Mouse (Mus musculus) heart, adult 2 months (tissue): ENCODE data around the gene Cbx8. TPM values are rescaled to one million over a fixed set of nuclear protein-coding genes. Genes with fewer than 3 reads are reported as not detected.

Experiments
- DNase-seq, 2 experiments: peaks; one replicate each; pipeline ENCODE4 v3.0.0; 2021
- H3K27ac ChIP-seq: fragments of 200-600 bp; 2 replicates; pipeline ENCODE4 v1.8.1; 2022
- H3K27me3 ChIP-seq: fragments of 200-500 bp; 2 replicates; pipeline ENCODE4 v1.6.1; 2012; ENCODE audit warnings: mild to moderate bottlenecking, low read length, inconsistent platforms, mixed read lengths; ENCODE audit not compliant: control insufficient read depth, insufficient read depth
- H3K36me3 ChIP-seq: fragments of 200-500 bp; 2 replicates; pipeline ENCODE4 v1.6.1; 2012; ENCODE audit warnings: low read length, inconsistent platforms; ENCODE audit not compliant: control insufficient read depth, insufficient read depth
- H3K4me1 ChIP-seq: fragments of 200-500 bp; 2 replicates; pipeline ENCODE4 v1.6.1; 2011; ENCODE audit warnings: low read length; ENCODE audit not compliant: control insufficient read depth, insufficient read depth
- H3K4me3 ChIP-seq: fragments of 200-600 bp; 2 replicates; pipeline ENCODE4 v1.8.1; 2022
- H3K79me2 ChIP-seq: fragments of 200-500 bp; replicated peaks from 2 replicates; pipeline ENCODE4 v1.6.1; 2012; ENCODE audit warnings: mild to moderate bottlenecking, inconsistent platforms, low read length, moderate library complexity, mixed read lengths; ENCODE audit not compliant: control insufficient read depth, insufficient read depth
- H3K9ac ChIP-seq: fragments of 200-500 bp; 2 replicates; pipeline ENCODE4 v1.6.1; 2012; ENCODE audit warnings: low read depth, mild to moderate bottlenecking, control low read depth, inconsistent platforms, low read length, mixed read lengths
- CTCF ChIP-seq: fragments of 200-600 bp; IDR thresholded peaks from 2 replicates; pipeline ENCODE4 v1.8.1; 2022; ENCODE audit warnings: antibody characterized with exemption, mild to moderate bottlenecking, moderate library complexity
- EP300 ChIP-seq: fragments of 200-500 bp; IDR thresholded peaks from 2 replicates; pipeline ENCODE4 v1.6.1; 2011; ENCODE audit warnings: low read depth, low read length, control low read depth; ENCODE audit not compliant: insufficient read depth
- POLR2A ChIP-seq: fragments of 200-500 bp; IDR thresholded peaks from 2 replicates; pipeline ENCODE4 v1.6.1; 2011; ENCODE audit warnings: mild to moderate bottlenecking, low read depth, low read length, control low read depth; ENCODE audit not compliant: insufficient read depth
- WGBS: fragments of 180-500 bp; shearing (Covaris S2); methylation state at CpG from one replicate; pipeline ENCODE4 v1.1.7; 2018; 5-methylcytosine and 5-hydroxymethylcytosine counted together
- intact Hi-C: fragments of 180-260 bp; cut with DNase I; formaldehyde crosslinking; loops from one replicate; pipeline ENCODE4 v1.15.1; 2025
- polyA plus RNA-seq: library from polyadenylated mRNA; depleted of rRNA; stranded (reverse); fragments of >200 nt; gene quantifications from 2 replicates; pipeline ENCODE4 v1.2.3, GENCODE M21; 2012
- total RNA-seq, 2 experiments: library from RNA; stranded (reverse); gene quantifications; 2 replicates each; pipeline ENCODE4 v1.2.3; 2021

Cbx8 gene
- total and polyA plus RNA-seq, 3 experiments, result 2.7 to 5.3 (median 4.0) TPM

- TF ChIP-seq EP300 (no peak), POLR2A (no peak), CTCF (peak; percentile 27)
- Histone ChIP-seq H3K27ac (no peak overlapping the region), H3K9ac (no peak overlapping the region), H3K27me3 (no peaks in the 10 kb centered on the region), H3K36me3 (no peaks in the 10 kb centered on the region), H3K79me2 (no peaks in the 10 kb centered on the region), H3K4me3 (no peak overlapping the region), H3K4me1 (no peaks in the 10 kb centered on the region)
- intact Hi-C loops, result no loop called here
- no peak for DNase-seq
- 60% methylated on average over 3 of the region's 3 CpGs for WGBS
Measured at GRCm38 (mm10) chr11:119006462-119006861, 34.3 kb downstream of the Cbx8 start.

- no peak overlapping the region for H3K9ac ChIP-seq
- DNase-seq, result no peak
- H3K4me1 ChIP-seq, result no peaks in the 10 kb centered on the region
- intact Hi-C loops, result no loop called here
- TF ChIP-seq EP300, result no peak
- no peak for TF ChIP-seq CTCF
- TF ChIP-seq POLR2A, result no peak
- H3K27ac ChIP-seq, result no peak overlapping the region
- H3K79me2 ChIP-seq, result no peaks in the 10 kb centered on the region
- H3K4me3 ChIP-seq, result no peak overlapping the region
- no peaks in the 10 kb centered on the region for H3K27me3 ChIP-seq
- 71% methylated on average over 10 of the region's 10 CpGs for WGBS
- H3K36me3 ChIP-seq, result no peaks in the 10 kb centered on the region
Measured at GRCm38 (mm10) chr11:119005547-119006275, 35.1 kb downstream of the Cbx8 start.

GRCm38 (mm10) chr11:119001493-119002128 is 39.2 kb downstream of the Cbx8 start:
- no peak overlapping the region for H3K4me3 ChIP-seq
- peaks cover 4% of the 10 kb centered on the region; the same call in 1 of the 2 replicates for H3K27me3 ChIP-seq
- H3K36me3 ChIP-seq, result no peaks in the 10 kb centered on the region
- no peaks in the 10 kb centered on the region; the same call in 1 of the 2 replicates for H3K4me1 ChIP-seq
- H3K27ac ChIP-seq, result no peak overlapping the region
- 51% methylated on average over 4 of the region's 4 CpGs for WGBS
- no peaks in the 10 kb centered on the region for H3K79me2 ChIP-seq
- no peak overlapping the region for H3K9ac ChIP-seq
- no peak for TF ChIP-seq EP300
- no peak for TF ChIP-seq CTCF
- no peak for TF ChIP-seq POLR2A
- intact Hi-C loops, result no loop called here
- DNase-seq, result no peak

- Histone ChIP-seq H3K27me3 (peaks cover 4% of the 10 kb centered on the region; the same call in 1 of the 2 replicates), H3K9ac (no peak overlapping the region), H3K4me1 (no peaks in the 10 kb centered on the region; the same call in 1 of the 2 replicates), H3K4me3 (no peak overlapping the region), H3K36me3 (no peaks in the 10 kb centered on the region), H3K27ac (no peak overlapping the region), H3K79me2 (no peaks in the 10 kb centered on the region)
- TF ChIP-seq EP300 (no peak), POLR2A (no peak), CTCF (no peak)
- no peak for DNase-seq
- intact Hi-C loops, result no loop called here
- WGBS, result 64% methylated on average over 2 of the region's 2 CpGs
Measured at GRCm38 (mm10) chr11:119000877-119001276, 39.9 kb downstream of the Cbx8 start.

- Histone ChIP-seq H3K79me2 (no peaks in the 10 kb centered on the region), H3K4me1 (no peaks in the 10 kb centered on the region; the same call in 1 of the 2 replicates), H3K27me3 (peaks cover 4% of the 10 kb centered on the region; the same call in 1 of the 2 replicates), H3K9ac (no peak overlapping the region), H3K27ac (no peak overlapping the region), H3K4me3 (no peak overlapping the region), H3K36me3 (no peaks in the 10 kb centered on the region)
- intact Hi-C loops, result no loop called here
- no peak for TF ChIP-seq EP300
- TF ChIP-seq POLR2A, result no peak
- no peak for TF ChIP-seq CTCF
- DNase-seq, result no peak
- WGBS, result 6% methylated on average over 26 of the region's 26 CpGs
Measured at GRCm38 (mm10) chr11:118999361-118999804, 41.4 kb downstream of the Cbx8 start.
